Mouse (Mus musculus) liver (tissue): Measurements from ENCODE around the gene Tmem182.

Source experiments
- DNase-seq: peaks from one replicate; pipeline ENCODE4 v3.0.0-alpha.2; 2020; ENCODE audit warnings: mixed read lengths

Tmem182 gene

GRCm38 (mm10) chr1:40800908-40801307, 4.5 kb upstream of the Tmem182 start:
- DNase-seq = no peak

GRCm38 (mm10) chr1:40802759-40803158, 2.6 kb upstream of the Tmem182 start:
- DNase-seq = peak; percentile 34

DNA sequence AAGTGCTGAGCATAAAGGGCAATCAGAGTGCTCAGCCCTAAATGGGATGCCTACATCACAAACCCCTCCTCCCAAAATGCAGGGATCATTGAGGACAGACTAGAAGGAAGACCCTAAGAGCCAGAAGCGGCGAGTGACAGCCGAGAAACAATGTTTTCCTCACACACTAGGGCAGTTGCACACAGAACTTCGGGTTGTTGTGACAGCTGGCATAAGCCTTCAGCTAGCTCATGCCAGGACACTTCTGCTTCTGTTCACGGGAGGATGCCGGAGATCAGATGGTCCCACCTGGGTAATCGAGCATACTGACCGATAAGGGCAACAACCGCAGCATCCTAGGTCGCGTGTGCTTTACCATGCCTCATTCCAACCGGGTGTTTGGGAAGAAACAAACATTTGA, 1.3 kb upstream of the Tmem182 start:
- no peak for DNase-seq

- DNase-seq = no peak
Observed at GRCm38 (mm10) chr1:40805891-40806290, 490 bp downstream of the Tmem182 start.

DNA sequence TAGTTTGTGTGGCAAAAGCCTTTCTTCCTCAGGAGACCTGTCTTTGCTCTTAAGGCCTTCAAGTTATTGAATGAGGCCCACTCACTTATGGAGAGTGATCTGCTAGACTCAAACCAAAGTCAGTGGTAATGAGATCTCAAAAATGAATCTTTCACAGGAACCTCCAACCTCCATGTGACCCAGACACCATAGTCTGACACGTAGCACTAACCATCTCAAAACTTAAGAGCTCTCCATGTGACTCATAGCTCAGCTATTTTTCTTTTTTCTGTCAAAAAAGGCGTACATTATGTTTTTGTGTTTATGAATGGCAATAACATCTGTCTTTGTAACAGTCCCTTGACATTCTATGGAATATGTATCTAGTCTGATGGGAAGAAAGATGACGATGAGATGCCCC, 3.2 kb downstream of the Tmem182 start:
- DNase-seq = no peak

DNA sequence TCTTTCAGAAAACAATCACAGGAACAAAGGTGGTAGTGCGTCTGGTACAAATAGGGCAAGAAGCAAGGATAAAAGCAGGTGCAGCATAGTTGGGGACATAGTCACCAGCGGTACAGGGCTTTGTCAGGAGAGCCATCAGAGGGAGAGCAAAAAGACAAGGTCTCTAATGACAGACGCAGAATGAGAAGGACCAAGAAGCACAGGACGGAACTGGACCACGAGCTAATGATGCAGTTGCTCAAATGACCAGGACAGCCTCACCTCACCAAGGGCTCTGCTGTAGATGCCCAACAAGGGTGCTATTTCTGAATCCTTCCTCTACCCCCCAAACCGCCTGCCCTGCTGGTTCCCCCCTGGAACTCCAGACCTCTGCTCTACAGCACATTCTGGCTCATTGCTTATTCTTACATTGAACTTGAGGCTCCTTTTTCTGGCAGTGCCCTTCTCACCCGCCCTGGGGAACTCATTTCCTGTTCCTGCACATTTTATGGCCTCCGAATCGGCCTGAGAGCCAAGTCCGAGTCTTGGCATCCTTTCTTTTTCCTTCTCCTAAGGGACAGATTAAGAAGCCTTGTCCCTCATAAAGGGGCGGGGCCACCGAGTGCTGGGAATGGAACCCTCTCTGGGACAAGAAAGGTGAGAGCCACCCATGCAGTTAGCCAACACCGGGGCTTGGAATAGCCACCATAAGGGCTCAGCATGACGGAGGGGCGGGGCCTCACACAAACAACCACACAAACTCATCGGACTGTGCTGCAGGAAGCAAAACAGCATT, 9.9 kb downstream of the Tmem182 start:
- no peak for DNase-seq

- DNase-seq = no peak
Observed at GRCm38 (mm10) chr1:40824517-40824916, 19.1 kb downstream of the Tmem182 start.

DNA sequence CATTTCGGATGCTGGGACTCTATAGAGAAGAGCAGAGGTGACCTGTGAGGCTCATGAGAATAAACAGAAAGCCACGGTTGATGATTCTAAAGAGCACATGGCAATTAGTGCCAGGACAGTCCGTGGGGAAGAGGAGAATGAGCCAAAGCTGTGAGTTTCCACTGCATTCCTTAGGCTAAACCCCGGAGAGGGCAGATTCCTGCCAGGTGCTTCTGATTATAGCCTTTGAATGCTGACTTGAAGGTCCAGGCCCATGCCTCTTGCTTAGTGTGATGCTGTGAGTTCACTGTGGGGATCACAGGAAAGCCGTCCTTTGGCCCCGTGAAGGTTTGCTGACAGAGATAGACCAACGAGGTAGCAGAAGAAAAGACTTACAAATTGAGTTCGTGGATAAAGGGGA, 19.5 kb downstream of the Tmem182 start:
- DNase-seq = no peak

DNA sequence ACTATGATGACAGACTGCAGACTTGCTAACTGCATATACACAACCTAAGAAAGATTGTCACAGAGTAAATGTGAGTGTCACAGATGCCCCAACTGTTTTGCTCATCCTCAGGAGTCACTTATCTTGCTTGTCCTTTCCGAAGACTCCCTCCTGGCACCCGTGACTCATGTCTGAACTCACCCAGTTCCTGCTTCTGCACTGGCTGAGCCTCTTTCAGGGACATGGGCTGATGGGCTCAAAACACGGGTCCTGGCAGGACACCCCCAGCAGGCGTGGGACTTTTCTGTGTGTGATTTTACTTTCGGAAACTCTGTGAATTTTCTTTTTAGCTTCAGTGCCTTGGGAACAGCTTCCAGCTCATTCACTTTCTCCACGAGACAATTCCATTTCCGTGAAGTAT, 20.4 kb downstream of the Tmem182 start:
- no peak for DNase-seq

- no peak for DNase-seq
Observed at GRCm38 (mm10) chr1:40829213-40829914, 24.0 kb downstream of the Tmem182 start.

DNA sequence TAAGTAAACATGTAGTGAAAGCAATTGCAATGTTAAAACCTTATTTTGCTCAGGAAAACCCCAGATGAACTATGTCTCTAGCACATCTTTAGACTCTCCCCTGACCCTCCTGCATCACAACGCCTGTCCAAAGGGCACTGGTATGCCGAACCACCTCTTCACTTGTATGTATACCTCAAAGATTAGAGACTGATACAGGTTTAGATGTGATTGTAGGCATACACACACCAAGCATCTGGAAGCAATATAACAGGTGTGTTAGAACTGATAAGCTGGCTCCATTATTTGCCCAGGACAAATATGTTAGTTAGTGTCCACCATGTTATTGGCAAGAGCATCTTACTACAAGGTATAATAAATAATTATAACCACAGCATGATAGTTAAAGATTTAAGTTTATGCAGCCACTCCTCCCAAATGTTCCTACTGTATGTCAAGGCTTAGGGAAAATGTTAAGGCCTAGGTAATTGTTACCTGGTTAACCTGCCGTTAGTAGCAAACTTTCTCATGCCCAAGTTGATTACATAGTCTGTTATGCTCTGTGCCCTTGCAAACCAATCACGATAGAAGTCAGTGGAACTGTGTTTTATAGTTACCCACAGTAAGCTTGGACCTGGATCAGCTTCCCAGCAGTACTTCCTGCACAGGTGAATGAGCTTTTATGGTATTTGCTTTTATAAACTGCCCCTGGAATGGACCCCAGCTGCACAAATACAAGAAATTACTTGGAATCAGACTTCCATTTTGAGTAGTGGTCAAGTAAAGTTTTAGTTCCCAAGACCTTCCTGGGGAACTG, 25.5 kb downstream of the Tmem182 start:
- DNase-seq = no peak

GRCm38 (mm10) chr1:40835468-40835867, 30.1 kb downstream of the Tmem182 start:
- no peak for DNase-seq

GRCm38 (mm10) chr1:40840605-40841004, 35.2 kb downstream of the Tmem182 start:
- no peak for DNase-seq

- DNase-seq = no peak
Observed at GRCm38 (mm10) chr1:40841032-40841761, 35.8 kb downstream of the Tmem182 start.

- DNase-seq = peak; percentile 27
Observed at GRCm38 (mm10) chr1:40844616-40845015, 39.2 kb downstream of the Tmem182 start.

DNA sequence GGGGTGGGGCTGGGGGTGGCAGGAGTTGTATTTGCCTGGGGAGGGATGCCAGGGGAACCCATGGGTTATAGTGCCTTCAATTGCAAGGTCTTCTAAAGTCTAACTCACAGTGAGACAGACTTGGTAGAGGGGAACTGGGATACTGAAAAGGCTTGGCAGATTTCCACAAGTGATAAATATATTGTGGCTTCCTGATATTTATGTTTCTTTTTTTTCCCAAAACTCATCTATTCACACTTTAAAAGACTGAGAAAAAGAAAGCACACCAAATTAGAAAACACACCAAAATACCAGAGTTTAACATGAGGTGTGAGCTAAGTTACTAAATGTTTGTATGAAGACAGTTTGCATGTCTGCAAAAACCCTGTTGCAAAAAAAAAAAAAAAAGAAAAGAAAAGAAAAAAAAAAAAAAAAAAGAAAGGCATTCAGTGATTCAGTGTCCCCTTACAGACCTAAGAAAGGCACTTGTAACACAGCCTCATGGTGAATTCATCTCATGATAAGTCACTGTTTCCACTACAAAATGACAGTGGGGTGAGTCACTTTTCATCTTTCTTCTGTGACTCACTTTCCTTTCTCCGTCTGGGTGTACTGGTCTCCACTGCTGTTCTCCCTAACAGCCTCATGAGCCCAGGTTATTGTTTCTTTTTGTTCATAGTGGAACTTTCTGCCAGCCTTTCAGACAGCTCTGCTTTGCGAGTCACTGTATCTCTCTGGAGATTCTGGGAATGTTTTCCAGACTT, 42.0 kb downstream of the Tmem182 start:
- DNase-seq = no peak

GRCm38 (mm10) chr1:40851286-40851685, 45.9 kb downstream of the Tmem182 start:
- no peak for DNase-seq

DNA sequence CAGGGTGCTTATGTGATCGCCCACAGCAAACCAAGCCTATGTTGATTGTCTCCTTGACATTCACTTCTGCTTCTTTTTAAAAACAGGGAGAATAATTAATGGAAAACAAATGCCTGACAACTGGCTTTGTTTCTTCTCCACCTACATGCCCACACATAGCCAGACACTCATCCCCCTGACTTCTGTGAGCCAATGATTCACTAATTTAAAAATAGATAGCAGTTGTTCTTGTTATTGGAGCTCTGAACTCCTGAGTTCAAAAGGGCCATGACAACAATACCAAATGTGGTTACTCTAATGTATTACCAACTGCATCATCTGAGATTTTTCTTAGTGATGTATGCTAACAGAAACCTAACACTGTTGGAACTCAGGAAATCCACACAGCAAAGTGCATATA, 49.9 kb downstream of the Tmem182 start:
- DNase-seq = no peak

DNA sequence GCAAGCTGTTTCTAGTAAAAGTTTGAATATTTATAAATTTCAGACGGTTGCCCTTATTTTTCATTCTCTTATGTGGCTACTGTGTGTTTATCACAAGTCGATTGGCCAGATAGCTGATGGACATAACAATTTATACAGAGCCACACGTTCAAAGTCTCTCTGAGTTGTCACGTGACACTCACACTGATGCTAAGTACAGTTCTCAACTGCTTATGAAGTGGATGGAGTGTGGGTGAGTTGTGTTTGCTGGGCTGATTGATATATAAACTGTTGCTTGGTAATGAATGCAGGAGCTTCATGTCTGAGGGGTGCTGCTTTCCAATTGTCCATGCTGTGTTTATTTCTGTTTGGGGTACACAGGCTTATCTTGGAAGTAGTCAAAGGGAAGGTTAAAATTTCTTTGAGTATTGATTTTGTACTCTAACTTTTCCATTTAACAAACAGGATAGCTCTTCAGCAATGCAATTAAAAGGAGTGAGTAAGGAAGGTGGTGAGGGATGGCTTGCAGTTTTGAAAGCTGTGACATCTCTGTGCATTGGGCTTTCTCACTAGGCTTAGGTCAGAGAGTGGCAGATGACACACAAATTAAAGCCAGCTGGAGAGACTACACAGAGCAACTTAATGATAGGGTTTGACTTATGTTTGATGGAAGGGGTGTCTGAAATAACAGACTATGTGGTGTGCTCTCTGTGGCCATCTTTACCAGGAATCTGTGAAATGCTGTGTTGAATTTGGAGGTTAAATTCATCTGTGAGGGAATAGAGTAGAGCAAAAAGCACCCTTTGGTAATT, 51.6 kb downstream of the Tmem182 start:
- no peak for DNase-seq

- DNase-seq = no peak
Observed at GRCm38 (mm10) chr1:40865043-40865442, 59.6 kb downstream of the Tmem182 start.

DNA sequence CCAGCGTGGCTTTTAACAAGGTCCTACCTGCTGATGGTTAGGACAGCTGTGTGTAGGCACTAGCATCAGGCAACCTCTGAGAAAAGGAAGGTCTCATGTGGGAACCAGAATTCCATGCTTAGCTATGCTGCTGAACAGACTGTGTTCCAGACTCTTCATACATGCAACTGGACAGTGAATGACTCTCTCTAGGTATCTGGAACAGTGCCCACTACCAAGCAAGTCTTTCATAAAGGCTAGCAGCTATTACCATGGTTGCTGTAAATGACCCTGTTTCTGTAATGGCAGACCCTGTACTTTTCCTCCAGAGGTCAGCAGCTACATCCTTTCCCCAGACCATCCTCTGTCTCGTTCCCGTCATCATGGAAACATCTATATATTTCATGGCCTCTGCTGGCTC, 61.7 kb downstream of the Tmem182 start:
- DNase-seq = no peak
